Mouse (Mus musculus) ES-Bruce4 (cell line): ENCODE data around the gene Gm28048.

Source experiments
- EP300 ChIP-seq: IDR thresholded peaks from 2 replicates; pipeline ENCODE4 v1.6.1; 2011; ENCODE audit warnings: low read depth, low read length; ENCODE audit not compliant: insufficient read depth
- POLR2A ChIP-seq: IDR thresholded peaks from one replicate; pipeline ENCODE4 v1.8.1; 2011; ENCODE audit warnings: low read length; ENCODE audit not compliant: insufficient read depth

DNA sequence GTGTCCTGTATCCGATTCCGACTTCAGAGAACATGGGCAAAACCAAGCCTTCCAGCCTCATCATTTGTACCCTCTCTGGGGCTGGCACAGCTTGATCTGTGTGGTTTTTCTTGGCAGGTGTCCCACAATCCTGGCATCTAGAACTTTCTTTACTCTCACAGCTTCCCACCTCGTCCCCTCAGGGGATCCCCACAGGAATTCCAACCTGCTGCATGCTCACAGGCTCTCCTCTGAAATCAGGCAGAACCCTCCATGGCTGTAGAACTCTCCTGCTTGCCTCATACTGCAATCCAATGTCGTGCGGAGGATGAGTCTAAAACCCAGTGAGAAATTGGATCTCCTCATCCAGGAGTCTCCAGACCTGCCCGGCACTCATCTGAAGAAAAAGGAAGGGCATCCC, 155.2 kb downstream of the Gm28048 start:
- TF ChIP-seq POLR2A, result no peak
- TF ChIP-seq EP300, result no peak
